Mouse (Mus musculus): ENCODE measurements around the gene Hoxd11. TPM values are rescaled to one million over a fixed set of nuclear protein-coding genes. Genes with fewer than 3 reads are reported as not detected.

The Hoxd11 gene
- not detected in 2 replicates for polyA plus RNA-seq (2015; fragmentation: Nextera tagmentation; extraction: Ambion mirVana)

DNA sequence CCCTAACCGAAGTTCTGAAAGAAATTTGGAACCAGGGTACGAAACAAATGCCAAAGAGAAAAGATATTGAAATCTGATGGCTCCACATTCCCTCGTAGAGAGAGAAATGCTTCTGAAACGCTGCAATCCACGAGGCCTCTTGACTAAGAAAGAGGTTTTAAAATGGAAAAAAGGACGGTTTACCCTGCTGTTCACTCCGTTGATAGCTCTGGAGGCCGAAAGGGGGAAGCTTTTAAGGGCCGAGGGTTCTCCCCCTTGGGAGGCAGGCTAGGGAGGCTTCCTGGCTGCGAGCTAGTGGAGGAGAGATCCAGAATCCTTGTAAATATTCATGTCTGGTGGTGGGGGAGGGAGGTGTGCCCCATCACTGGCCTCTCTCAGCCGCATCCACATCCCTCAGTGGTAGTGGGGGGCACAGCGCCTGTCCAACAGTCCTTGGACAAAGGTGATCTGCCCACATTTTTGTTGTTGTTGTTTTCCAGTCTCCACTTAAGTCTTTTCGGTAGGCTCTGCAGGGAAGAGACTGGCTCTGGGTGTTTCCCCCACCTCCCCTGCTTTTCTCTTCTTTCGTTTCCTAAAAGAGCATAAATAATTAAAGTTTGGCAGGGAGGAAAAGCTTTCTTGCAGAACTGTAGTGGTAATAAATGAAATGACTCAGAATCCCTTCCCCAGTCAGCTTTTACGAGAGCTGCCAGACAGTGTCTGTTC, at the start of gene Hoxd11:
Gene Hoxd11 (plus strand): TSS at position 667 of the 705 bp plus-strand sequence.
- Histone ChIP-seq H3K27me3 (replicated peaks) (peaks cover 99% of the 10 kb centered on the region), H3K4me3 (no peak within 1 kb of the TSS), H3K9ac (no peak within 1 kb of the TSS), H3K4me2 (no peak within 1 kb of the TSS), H3K9me3 (no peaks in the 10 kb centered on the region), H3K27ac (no peak within 1 kb of the TSS), H3K4me1 (peaks cover 10% of the 10 kb centered on the region; the same call in 1 of the 2 replicates), H3K36me3 (replicated peaks) (no peaks in the 10 kb centered on the region)
- 1% methylated on average over 15 of the region's 15 CpGs for WGBS
- ATAC-seq (replicated peaks): no peak

DNA sequence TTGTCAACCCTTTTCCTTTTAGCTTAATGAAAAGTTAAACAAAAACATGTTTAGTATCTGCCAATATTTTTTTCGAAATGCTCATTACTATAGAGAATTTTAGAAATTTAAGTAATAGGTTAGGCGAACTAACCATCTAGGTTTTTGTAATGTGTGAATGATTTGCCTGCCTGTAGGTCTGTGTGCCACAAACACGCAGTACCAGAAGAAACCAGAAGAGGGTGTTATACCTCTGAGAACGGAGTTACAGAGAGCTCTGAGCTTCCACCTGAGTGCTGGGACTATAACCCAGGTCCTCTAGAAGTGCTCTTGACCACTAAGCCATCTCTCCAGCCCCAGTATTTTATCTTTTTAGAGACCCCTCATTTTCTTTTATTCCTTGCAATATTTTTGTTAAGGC, 43.9 kb upstream of the Hoxd11 start:
- H3K9me3 ChIP-seq: no peaks in the 10 kb centered on the region
- WGBS: 67% methylated on average over 4 of the region's 4 CpGs
- no peaks in the 10 kb centered on the region for H3K27me3 ChIP-seq (replicated peaks)
- no peak overlapping the region for H3K4me3 ChIP-seq
- no peak overlapping the region for H3K9ac ChIP-seq
- ATAC-seq (replicated peaks): no peak
- H3K4me1 ChIP-seq: no peaks in the 10 kb centered on the region
- no peaks in the 10 kb centered on the region for H3K36me3 ChIP-seq (replicated peaks)
- H3K27ac ChIP-seq: no peak overlapping the region
- no peak overlapping the region for H3K4me2 ChIP-seq

DNA sequence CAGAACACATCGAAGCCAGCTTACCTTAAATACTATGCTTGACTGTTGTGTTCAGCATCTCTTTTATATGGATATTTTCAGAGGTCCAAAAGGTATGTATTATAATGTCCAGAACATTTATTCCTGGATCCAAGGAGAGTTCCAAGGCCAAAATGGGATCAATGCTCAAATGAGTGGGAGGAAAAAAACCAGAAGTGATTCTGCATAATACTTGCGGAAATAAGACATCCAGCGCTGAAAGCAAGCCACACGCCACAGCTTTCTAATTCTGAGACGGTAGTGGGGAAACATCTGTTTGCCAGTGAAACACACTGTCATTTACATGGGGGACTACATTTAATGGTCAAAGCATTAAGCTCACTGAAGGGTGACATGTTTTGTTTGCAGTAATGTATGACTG, 36.9 kb upstream of the Hoxd11 start:
- no peaks in the 10 kb centered on the region for H3K9me3 ChIP-seq
- no peak overlapping the region for H3K9ac ChIP-seq
- ATAC-seq (replicated peaks): no peak
- H3K36me3 ChIP-seq (replicated peaks): no peaks in the 10 kb centered on the region
- WGBS: 65% methylated on average over 5 of the region's 5 CpGs
- no peak overlapping the region for H3K27ac ChIP-seq
- no peaks in the 10 kb centered on the region for H3K4me1 ChIP-seq
- peaks cover 44% of the 10 kb centered on the region for H3K27me3 ChIP-seq (replicated peaks)
- no peak overlapping the region for H3K4me3 ChIP-seq
- H3K4me2 ChIP-seq: no peak overlapping the region

GRCm38 (mm10) chr2:74645631-74646030, 33.7 kb upstream of the Hoxd11 start:
- Histone ChIP-seq H3K27ac (no peak overlapping the region), H3K4me2 (no peak overlapping the region), H3K4me3 (no peak overlapping the region), H3K4me1 (no peaks in the 10 kb centered on the region), H3K27me3 (replicated peaks) (peaks cover 75% of the 10 kb centered on the region), H3K9me3 (no peaks in the 10 kb centered on the region), H3K36me3 (replicated peaks) (no peaks in the 10 kb centered on the region), H3K9ac (no peak overlapping the region)
- 82% methylated on average over 3 of the region's 3 CpGs for WGBS
- ATAC-seq (replicated peaks): no peak

GRCm38 (mm10) chr2:74647082-74647864, 32.1 kb upstream of the Hoxd11 start:
- no peaks in the 10 kb centered on the region for H3K9me3 ChIP-seq
- no peak overlapping the region for H3K27ac ChIP-seq
- WGBS: 14% methylated on average over 7 of the region's 7 CpGs
- no peak overlapping the region for H3K4me3 ChIP-seq
- H3K9ac ChIP-seq: no peak overlapping the region
- H3K4me1 ChIP-seq: no peaks in the 10 kb centered on the region
- no peaks in the 10 kb centered on the region for H3K36me3 ChIP-seq (replicated peaks)
- no peak for ATAC-seq (replicated peaks)
- H3K27me3 ChIP-seq (replicated peaks): peaks cover 87% of the 10 kb centered on the region
- H3K4me2 ChIP-seq: no peak overlapping the region

GRCm38 (mm10) chr2:74652996-74653340, 26.4 kb upstream of the Hoxd11 start:
- no peak overlapping the region for H3K4me3 ChIP-seq
- no peaks in the 10 kb centered on the region for H3K9me3 ChIP-seq
- no peak overlapping the region for H3K4me2 ChIP-seq
- WGBS: 37% methylated on average over 2 of the region's 2 CpGs
- H3K9ac ChIP-seq: no peak overlapping the region
- peaks cover 65% of the 10 kb centered on the region for H3K27me3 ChIP-seq (replicated peaks)
- no peak for ATAC-seq (replicated peaks)
- H3K36me3 ChIP-seq (replicated peaks): no peaks in the 10 kb centered on the region
- no peak overlapping the region for H3K27ac ChIP-seq
- H3K4me1 ChIP-seq: peaks cover 9% of the 10 kb centered on the region

DNA sequence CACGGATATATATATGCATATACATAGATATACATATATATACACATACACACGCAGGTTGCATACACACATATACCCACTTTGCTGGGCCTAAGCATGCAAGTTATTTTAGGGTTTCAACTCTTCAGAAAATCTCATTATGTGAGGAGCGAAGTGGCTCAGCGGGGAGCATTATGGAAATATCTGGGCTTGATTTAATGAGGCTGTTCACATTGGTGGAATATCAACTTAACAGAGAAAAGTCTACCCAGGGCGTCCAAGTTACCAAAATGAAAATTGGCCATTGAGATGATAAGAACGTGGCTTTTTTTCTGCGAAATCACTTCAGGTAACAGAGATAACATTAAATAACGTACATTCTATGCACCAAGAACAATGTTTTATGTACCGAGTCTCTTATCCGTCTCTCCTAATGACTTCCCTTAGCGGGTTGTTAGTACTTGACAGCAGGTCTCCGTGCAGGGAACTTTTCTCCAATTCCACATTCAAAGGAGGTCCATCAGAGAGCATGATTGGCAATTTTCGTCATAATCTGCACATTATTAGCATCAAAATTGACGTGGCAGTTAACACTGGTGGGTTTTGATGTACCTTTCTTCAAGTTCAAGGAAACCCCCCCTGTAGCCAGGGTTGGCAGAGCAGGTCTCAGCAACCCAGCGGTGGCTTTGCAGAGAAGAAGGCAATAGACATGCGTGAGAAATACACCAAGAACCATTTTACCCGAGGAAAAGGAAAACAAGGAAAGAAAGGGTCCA, 25.4 kb upstream of the Hoxd11 start:
- Histone ChIP-seq H3K27me3 (replicated peaks) (peaks cover 62% of the 10 kb centered on the region), H3K4me1 (peaks cover 10% of the 10 kb centered on the region), H3K27ac (no peak overlapping the region), H3K36me3 (replicated peaks) (no peaks in the 10 kb centered on the region), H3K4me3 (no peak overlapping the region), H3K9me3 (no peaks in the 10 kb centered on the region), H3K4me2 (no peak overlapping the region), H3K9ac (no peak overlapping the region)
- no peak for ATAC-seq (replicated peaks)
- WGBS: 11% methylated on average over 17 of the region's 17 CpGs

DNA sequence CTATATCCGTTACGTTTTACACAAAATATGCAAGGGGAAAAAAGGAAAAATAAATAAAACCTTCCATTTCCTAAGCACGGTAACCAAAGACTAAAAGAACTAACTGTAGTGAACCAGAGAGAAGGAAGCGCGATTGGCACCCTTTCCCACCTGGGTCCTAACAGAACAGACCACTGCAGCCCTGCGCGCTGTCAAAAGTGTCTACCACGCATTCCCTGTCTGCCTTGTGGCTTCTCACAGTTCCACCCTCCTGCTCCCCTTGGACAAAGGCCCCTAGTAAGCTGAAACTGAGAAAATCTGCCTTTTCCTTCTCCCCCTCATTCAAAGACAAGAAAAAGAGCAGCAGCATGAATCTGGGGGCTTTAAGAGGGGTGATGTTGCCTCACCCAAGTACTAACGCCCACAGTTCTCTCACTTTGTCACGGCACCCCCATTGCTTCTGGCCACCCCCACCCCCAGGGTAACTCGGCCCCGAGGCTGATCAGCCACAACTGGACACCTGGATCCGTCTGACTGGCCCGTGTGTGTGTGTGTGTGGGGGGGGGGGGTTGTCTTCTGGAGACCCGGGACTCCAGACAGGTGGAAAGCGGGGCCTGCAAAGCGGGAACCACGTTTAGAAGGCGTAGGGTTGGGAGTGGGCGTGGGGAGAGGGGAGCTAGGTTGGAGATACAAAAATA, 24.5 kb upstream of the Hoxd11 start:
- ATAC-seq (replicated peaks): no peak
- Histone ChIP-seq H3K27ac (no peak overlapping the region), H3K36me3 (replicated peaks) (no peaks in the 10 kb centered on the region), H3K9ac (no peak overlapping the region), H3K9me3 (no peaks in the 10 kb centered on the region), H3K4me3 (no peak overlapping the region), H3K4me2 (0 out of 2 replicates have a peak overlapping the region, but pooled peaks have one; percentile 50), H3K27me3 (replicated peaks) (peaks cover 53% of the 10 kb centered on the region), H3K4me1 (peaks cover 12% of the 10 kb centered on the region)
- 3% methylated on average over 20 of the region's 20 CpGs for WGBS

- Histone ChIP-seq H3K9ac (no peak overlapping the region), H3K9me3 (no peaks in the 10 kb centered on the region), H3K36me3 (replicated peaks) (no peaks in the 10 kb centered on the region), H3K27ac (no peak overlapping the region), H3K4me3 (peak overlapping the region; percentile 28), H3K4me2 (peak overlapping the region; percentile 50), H3K27me3 (replicated peaks) (peaks cover 50% of the 10 kb centered on the region), H3K4me1 (peaks cover 12% of the 10 kb centered on the region)
- 2% methylated on average over 33 of the region's 47 CpGs for WGBS
- ATAC-seq (replicated peaks): no peak
Measured at GRCm38 (mm10) chr2:74655420-74655781, 24.0 kb upstream of the Hoxd11 start.

GRCm38 (mm10) chr2:74655821-74656631, 23.3 kb upstream of the Hoxd11 start:
- no peaks in the 10 kb centered on the region for H3K36me3 ChIP-seq (replicated peaks)
- H3K27ac ChIP-seq: no peak overlapping the region
- peaks cover 52% of the 10 kb centered on the region for H3K27me3 ChIP-seq (replicated peaks)
- 1% methylated on average over 66 of the region's 69 CpGs for WGBS
- peak overlapping the region; percentile 28 for H3K4me3 ChIP-seq
- peaks cover 12% of the 10 kb centered on the region for H3K4me1 ChIP-seq
- no peaks in the 10 kb centered on the region for H3K9me3 ChIP-seq
- no peak overlapping the region for H3K9ac ChIP-seq
- no peak for ATAC-seq (replicated peaks)
- peak overlapping the region; percentile 50 for H3K4me2 ChIP-seq

DNA sequence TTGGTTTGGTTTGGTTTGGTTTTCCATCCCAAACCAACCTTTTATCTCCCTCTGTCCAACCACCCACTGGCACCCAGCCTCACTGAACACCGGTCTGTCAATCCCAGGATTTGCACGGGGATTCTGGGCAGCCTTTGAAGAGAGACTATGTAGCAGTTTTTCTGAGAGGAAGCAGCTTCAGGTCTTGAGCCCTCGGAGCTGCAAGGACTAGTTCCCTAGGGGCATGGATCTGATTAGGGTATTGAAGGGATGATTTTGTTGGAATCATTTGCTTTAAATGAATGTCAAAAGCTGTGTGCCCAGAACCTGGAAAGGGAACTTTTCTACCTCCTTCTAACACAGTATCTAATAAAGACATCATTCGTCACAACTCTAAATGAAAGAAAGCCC, 22.7 kb upstream of the Hoxd11 start:
- H3K9me3 ChIP-seq: no peaks in the 10 kb centered on the region
- no peak overlapping the region for H3K27ac ChIP-seq
- H3K27me3 ChIP-seq (replicated peaks): peaks cover 53% of the 10 kb centered on the region
- 1% methylated on average over 4 of the region's 4 CpGs for WGBS
- H3K36me3 ChIP-seq (replicated peaks): no peaks in the 10 kb centered on the region
- no peak overlapping the region for H3K9ac ChIP-seq
- peaks cover 14% of the 10 kb centered on the region for H3K4me1 ChIP-seq
- no peak for ATAC-seq (replicated peaks)
- H3K4me2 ChIP-seq: no peak overlapping the region
- no peak overlapping the region for H3K4me3 ChIP-seq
